In genomic region chr7:30205383-30205782, GRCm38 (mm10) we compare ENCODE assay signal across 8 mouse cellular contexts. TPM values are rescaled to one million over a fixed set of nuclear protein-coding genes. Genes with fewer than 3 reads are reported as not detected.
DNase-seq lines count a peak whose midpoint lies in the region; ATAC-seq and TF ChIP-seq lines count a peak whose summit lies in the region.
"Had no signal": no experiment of that assay in that cellular context is flagged by ENCODE, and none has a peak within 500 bp of the region (broad histone marks: within the 10 kb centered on the region; RNA-seq: fewer than 3 reads in every experiment).

No protein-coding gene starts in this region.

- H3K9ac ChIP-seq in liver, adult 2 months (ENCODE audit: low read depth, low read length): no peak overlapping the region
- no peak overlapping the region for H3K9ac ChIP-seq in liver, embryonic 12.5 days
- H3K9ac ChIP-seq in MEL (ENCODE audit: control insufficient read depth, low read depth, low read length, poor library complexity, severe bottlenecking): no peak overlapping the region
- H3K9ac ChIP-seq in stomach, postnatal 0 days (ENCODE audit: low read length): no peak overlapping the region

- peak; percentile 80 for TF ChIP-seq RAD21 in MEL (IDR thresholded peaks at IDR 0.05; ENCODE audit: low read depth, low read length)

- no peak for TF ChIP-seq POLR2A in liver, adult 2 months (IDR thresholded peaks at IDR 0.05; ENCODE audit: extremely low read depth, insufficient read depth, low read length)
- TF ChIP-seq POLR2A in MEL (IDR thresholded peaks at IDR 0.05; ENCODE audit: control insufficient read depth in 1 of 2, insufficient read depth in 1 of 2, low read depth in 1 of 2, low read length in 2 of 2, poor library complexity in 1 of 2): no peak
- no peak for TF ChIP-seq POLR2A in lung, adult 2 months (IDR thresholded peaks at IDR 0.05; ENCODE audit: borderline replicate concordance, extremely low read depth, low read depth, low read length)

- no peaks in the 10 kb centered on the region for H3K27me3 ChIP-seq in liver, adult 2 months (ENCODE audit: control insufficient read depth, insufficient read depth, low read length)
- H3K27me3 ChIP-seq in liver, embryonic 12.5 days (replicated peaks): no peaks in the 10 kb centered on the region; the same call in 1 of the 2 replicates
- H3K27me3 ChIP-seq in MEL (ENCODE audit: control insufficient read depth in 1 of 2, insufficient read depth in 2 of 2, low read length in 2 of 2): peaks cover 0 to 2% of the 10 kb centered on the region in 2 experiments; a peak in 2 of 4 replicates
- no peaks in the 10 kb centered on the region for H3K27me3 ChIP-seq in stomach, postnatal 0 days (ENCODE audit: control insufficient read depth, insufficient read depth, low read length)

- 6% methylated on average over 2 of the region's 2 CpGs for WGBS in liver, adult 2 months
- WGBS in liver, embryonic 12.5 days (ENCODE audit: insufficient replicate concordance): 3% methylated on average over 2 of the region's 2 CpGs
- WGBS in lung, adult 2 months: 2% methylated on average over 2 of the region's 2 CpGs
- 2% methylated on average over 2 of the region's 2 CpGs for WGBS in stomach, postnatal 0 days

- DNase-seq in liver, adult 2 months (ENCODE audit: extremely low read depth, low read depth, low spot score): peak; percentile 59
- peak; percentile 89 for DNase-seq in MEL (ENCODE audit: low read depth, low spot score)
- DNase-seq in brain, adult 2 months (ENCODE audit: low read depth, low spot score): peak; percentile 95
- peak; percentile 55 for DNase-seq in lung, adult 2 months
- DNase-seq in stomach, postnatal 0 days (ENCODE audit: low spot score): peak; percentile 60

- H3K4me1 ChIP-seq in liver, adult 2 months (ENCODE audit: control insufficient read depth, insufficient read depth, low read length): no peaks in the 10 kb centered on the region
- peaks cover 12% of the 10 kb centered on the region for H3K4me1 ChIP-seq in liver, embryonic 12.5 days
- H3K4me1 ChIP-seq in MEL (ENCODE audit: control insufficient read depth in 1 of 2, insufficient read depth in 2 of 2, low read length in 2 of 2): peaks cover 0 to 4% of the 10 kb centered on the region in 2 experiments; a peak in 1 of 4 replicates
- no peaks in the 10 kb centered on the region for H3K4me1 ChIP-seq in lung, adult 2 months (ENCODE audit: control insufficient read depth, insufficient read depth, low read length)
- H3K4me1 ChIP-seq in stomach, postnatal 0 days (replicated peaks; ENCODE audit: control insufficient read depth, insufficient read depth): no peaks in the 10 kb centered on the region

- H3K36me3 ChIP-seq in liver, adult 2 months (ENCODE audit: control insufficient read depth, insufficient read depth, low read length): no peaks in the 10 kb centered on the region
- H3K36me3 ChIP-seq in liver, embryonic 12.5 days: no peaks in the 10 kb centered on the region
- peaks cover 0 to 3% of the 10 kb centered on the region in 2 experiments; a peak in 1 of 4 replicates for H3K36me3 ChIP-seq in MEL (ENCODE audit: control insufficient read depth in 1 of 2, insufficient read depth in 2 of 2, low read length in 2 of 2)
- H3K36me3 ChIP-seq in stomach, postnatal 0 days (ENCODE audit: control insufficient read depth, insufficient read depth, low read length): no peaks in the 10 kb centered on the region

- no peak for TF ChIP-seq EP300 in MEL (IDR thresholded peaks at IDR 0.05; ENCODE audit: low read depth in 1 of 2, low read length in 2 of 2)
- TF ChIP-seq EP300 in stomach, postnatal 0 days (optimal IDR thresholded peaks at IDR 0.05): no peak

- H3K27ac ChIP-seq in liver, adult 2 months (replicated peaks; ENCODE audit: insufficient read depth, low read depth, low read length): no peak overlapping the region
- H3K27ac ChIP-seq in liver, embryonic 12.5 days: no peak overlapping the region
- H3K27ac ChIP-seq in MEL (ENCODE audit: control insufficient read depth, low read depth, low read length): no peak overlapping the region
- H3K27ac ChIP-seq in stomach, postnatal 0 days (replicated peaks): no peak overlapping the region

- no peaks in the 10 kb centered on the region for H3K9me3 ChIP-seq in liver, embryonic 12.5 days (replicated peaks)
- no peaks in the 10 kb centered on the region for H3K9me3 ChIP-seq in MEL (replicated peaks; ENCODE audit: insufficient read depth, low read length)
- no peaks in the 10 kb centered on the region for H3K9me3 ChIP-seq in stomach, postnatal 0 days (ENCODE audit: control insufficient read depth, low read length)

- TF ChIP-seq CTCF in liver, adult 2 months (IDR thresholded peaks at IDR 0.05; ENCODE audit: low read depth, low read length): peak; percentile 69
- peak; percentile 58 to 82 (median 77) for TF ChIP-seq CTCF in MEL (IDR thresholded peaks at IDR 0.05 in 2 of 3, conservative IDR thresholded peaks at IDR 0.05 in 1 of 3; ENCODE audit: control insufficient read depth in 1 of 3, insufficient read depth in 1 of 3, low read depth in 2 of 3, low read length in 3 of 3, poor library complexity in 1 of 3, severe bottlenecking in 1 of 3)
- TF ChIP-seq CTCF in lung, adult 2 months (IDR thresholded peaks at IDR 0.05; ENCODE audit: insufficient read depth, low read length): peak; percentile 70
- TF ChIP-seq CTCF in stomach, postnatal 0 days (IDR thresholded peaks at IDR 0.05; ENCODE audit: low read depth): peak; percentile 90

- H3K4me3 ChIP-seq in liver, adult 2 months (ENCODE audit: insufficient read depth, low read depth, low read length): no peak overlapping the region
- no peak overlapping the region for H3K4me3 ChIP-seq in liver, embryonic 12.5 days
- no peak overlapping the region; a peak in 1 of 4 replicates for H3K4me3 ChIP-seq in MEL (ENCODE audit: control insufficient read depth in 1 of 2, insufficient read depth in 1 of 2, low read depth in 2 of 2, low read length in 2 of 2)
- no peak overlapping the region for H3K4me3 ChIP-seq in lung, adult 2 months (replicated peaks; ENCODE audit: extremely low read depth, low read depth, low read length)
- H3K4me3 ChIP-seq in stomach, postnatal 0 days (ENCODE audit: low read depth, low read length): no peak overlapping the region

- H3K79me2 ChIP-seq in liver, adult 2 months (ENCODE audit: control insufficient read depth, insufficient read depth, low read length): no peaks in the 10 kb centered on the region
- no peaks in the 10 kb centered on the region for H3K79me2 ChIP-seq in MEL (ENCODE audit: control insufficient read depth, insufficient read depth, low read length, poor library complexity)

- ATAC-seq in liver, embryonic 12.5 days: no peak
- peak; percentile 90 for ATAC-seq in erythroblast, adult 5-6 weeks (replicated peaks; ENCODE audit: low FRiP score, poor library complexity, severe bottlenecking)
- ATAC-seq in stomach, postnatal 0 days (ENCODE audit: low FRiP score, low TSS enrichment): no peak

- H3K4me2 ChIP-seq in liver, embryonic 12.5 days: no peak overlapping the region
- H3K4me2 ChIP-seq in stomach, postnatal 0 days (replicated peaks; ENCODE audit: low read depth): no peak overlapping the region

RNA-seq across cellular contexts. Expression of gene Capns1, which starts 6.8 kb away (rescaled TPM):
- total RNA-seq in liver, adult 2 months (2014; rRNA removed): 65.5 and 73.6 TPM in 2 replicates
- polyA plus RNA-seq in liver, adult 2 months (2012; rRNA removed): 235 and 253 TPM in 2 replicates
- polyA plus RNA-seq in liver, embryonic 12.5 days (2016; fragmentation: Nextera tagmentation; extraction: Ambion mirVana): 42.6 and 49.2 TPM in 2 replicates
- 31.7 and 38.3 TPM in 2 replicates for total RNA-seq in MEL (2012; rRNA removed)
- polyA plus RNA-seq in MEL (2012; ENCODE audit: insufficient read depth in 1 of 2, insufficient read length in 2 of 2, low read depth in 1 of 2, low replicate concordance in 2 of 2, missing spikeins in 1 of 2): 100 to 1,000 TPM in 1 of 2 experiments, not detected in 1; 354 TPM
- total RNA-seq in erythroblast, adult 5-6 weeks (2015; ENCODE audit: low replicate concordance): 121 and 178 TPM in 2 replicates
- total RNA-seq in erythroblast, adult 5-6 weeks (2017; ENCODE audit: low replicate concordance): 60.6 and 91.3 TPM in 2 replicates
- 784 and 1,083 TPM in 2 replicates for polyA plus RNA-seq in lung, adult 2 months (2012; rRNA removed)
- polyA plus RNA-seq in stomach, postnatal 0 days (2015; fragmentation: Nextera tagmentation; extraction: Ambion mirVana): 94.5 and 96.8 TPM in 2 replicates

RNA-seq across cellular contexts. Expression of gene Cox7a1, which starts 21.4 kb away (rescaled TPM):
- total RNA-seq in liver, adult 2 months (2014; rRNA removed): 6.1 and 9.7 TPM in 2 replicates
- 2.0 and 2.8 TPM in 2 replicates for polyA plus RNA-seq in liver, adult 2 months (2012; rRNA removed)
- polyA plus RNA-seq in liver, embryonic 12.5 days (2016; fragmentation: Nextera tagmentation; extraction: Ambion mirVana): 4.4 and 6.2 TPM in 2 replicates
- total RNA-seq in MEL (2012; rRNA removed): 8.9 and 9.9 TPM in 2 replicates
- 10 to 100 TPM in 1 of 2 experiments, not detected in 1; 11.1 TPM for polyA plus RNA-seq in MEL (2012; ENCODE audit: insufficient read depth in 1 of 2, insufficient read length in 2 of 2, low read depth in 1 of 2, low replicate concordance in 2 of 2, missing spikeins in 1 of 2)
- total RNA-seq in erythroblast, adult 5-6 weeks (2015; ENCODE audit: low replicate concordance): not detected in 2 replicates
- total RNA-seq in erythroblast, adult 5-6 weeks (2017; ENCODE audit: low replicate concordance): not detected in 2 replicates
- 14.1 and 42.3 TPM in 2 replicates for polyA plus RNA-seq in lung, adult 2 months (2012; rRNA removed)
- 38.8 and 40.7 TPM in 2 replicates for polyA plus RNA-seq in stomach, postnatal 0 days (2015; fragmentation: Nextera tagmentation; extraction: Ambion mirVana)

RNA-seq across cellular contexts. Expression of gene Polr2i, which starts 26.4 kb away (rescaled TPM):
- total RNA-seq in liver, adult 2 months (2014; rRNA removed): 57.1 and 68.6 TPM in 2 replicates
- 99.9 and 109 TPM in 2 replicates for polyA plus RNA-seq in liver, adult 2 months (2012; rRNA removed)
- 73.4 and 79.5 TPM in 2 replicates for polyA plus RNA-seq in liver, embryonic 12.5 days (2016; fragmentation: Nextera tagmentation; extraction: Ambion mirVana)
- total RNA-seq in MEL (2012; rRNA removed): 109 and 128 TPM in 2 replicates
- 100 to 1,000 TPM in 1 of 2 experiments, not detected in 1; 118 TPM for polyA plus RNA-seq in MEL (2012; ENCODE audit: insufficient read depth in 1 of 2, insufficient read length in 2 of 2, low read depth in 1 of 2, low replicate concordance in 2 of 2, missing spikeins in 1 of 2)
- total RNA-seq in erythroblast, adult 5-6 weeks (2015; ENCODE audit: low replicate concordance): 9.8 and 22.1 TPM in 2 replicates
- total RNA-seq in erythroblast, adult 5-6 weeks (2017; ENCODE audit: low replicate concordance): 11.0 and 12.6 TPM in 2 replicates
- polyA plus RNA-seq in lung, adult 2 months (2012; rRNA removed): 95.6 and 110 TPM in 2 replicates
- 98.2 and 106 TPM in 2 replicates for polyA plus RNA-seq in stomach, postnatal 0 days (2015; fragmentation: Nextera tagmentation; extraction: Ambion mirVana)

RNA-seq across cellular contexts. Expression of gene Tbcb, which starts 26.7 kb away (rescaled TPM):
- total RNA-seq in liver, adult 2 months (2014; rRNA removed): 32.3 and 32.5 TPM in 2 replicates
- polyA plus RNA-seq in liver, adult 2 months (2012; rRNA removed): 21.5 and 22.1 TPM in 2 replicates
- polyA plus RNA-seq in liver, embryonic 12.5 days (2016; fragmentation: Nextera tagmentation; extraction: Ambion mirVana): 75.0 and 77.3 TPM in 2 replicates
- total RNA-seq in MEL (2012; rRNA removed): 54.8 and 55.0 TPM in 2 replicates
- 10 to 100 TPM in 1 of 2 experiments, not detected in 1; 72.6 TPM for polyA plus RNA-seq in MEL (2012; ENCODE audit: insufficient read depth in 1 of 2, insufficient read length in 2 of 2, low read depth in 1 of 2, low replicate concordance in 2 of 2, missing spikeins in 1 of 2)
- total RNA-seq in erythroblast, adult 5-6 weeks (2015; ENCODE audit: low replicate concordance): 36.4 and 38.6 TPM in 2 replicates
- 6.3 and 11.7 TPM in 2 replicates for total RNA-seq in erythroblast, adult 5-6 weeks (2017; ENCODE audit: low replicate concordance)
- polyA plus RNA-seq in lung, adult 2 months (2012; rRNA removed): 38.4 and 41.6 TPM in 2 replicates
- polyA plus RNA-seq in stomach, postnatal 0 days (2015; fragmentation: Nextera tagmentation; extraction: Ambion mirVana): 149 and 153 TPM in 2 replicates

RNA-seq across cellular contexts. Expression of gene Ovol3, which starts 30.1 kb away (rescaled TPM):
- not detected in 2 replicates for total RNA-seq in liver, adult 2 months (2014; rRNA removed)
- 0.94 and 1.0 TPM in 2 replicates for polyA plus RNA-seq in liver, adult 2 months (2012; rRNA removed)
- polyA plus RNA-seq in liver, embryonic 12.5 days (2016; fragmentation: Nextera tagmentation; extraction: Ambion mirVana): not detected in 2 replicates
- not detected in 2 replicates for total RNA-seq in MEL (2012; rRNA removed)
- polyA plus RNA-seq in MEL (2012; ENCODE audit: insufficient read depth in 1 of 2, insufficient read length in 2 of 2, low read depth in 1 of 2, low replicate concordance in 2 of 2, missing spikeins in 1 of 2): under 1 TPM in 1 of 2 experiments, not detected in 1; 0.17 TPM
- not detected in 2 replicates for total RNA-seq in erythroblast, adult 5-6 weeks (2015; ENCODE audit: low replicate concordance)
- not detected in 2 replicates for total RNA-seq in erythroblast, adult 5-6 weeks (2017; ENCODE audit: low replicate concordance)
- polyA plus RNA-seq in lung, adult 2 months (2012; rRNA removed): not detected in 2 replicates
- not detected in 2 replicates for polyA plus RNA-seq in stomach, postnatal 0 days (2015; fragmentation: Nextera tagmentation; extraction: Ambion mirVana)
- polyA plus RNA-seq: gonadal fat pad, adult 2 months had no signal
